Mouse (Mus musculus) embryonic facial prominence, embryonic 15.5 days (tissue): ENCODE measurements around the gene Sod1. TPM values are rescaled to one million over a fixed set of nuclear protein-coding genes. Genes with fewer than 3 reads are reported as not detected.

ENCODE experiments used
- ATAC-seq: fragments of 200-750 bp; cut with Nextera tagmentation; 2 replicates; pipeline ENCODE4 v1.8.0; 2017; ENCODE audit warnings: low read depth, moderate TSS enrichment; ENCODE audit not compliant: insufficient number of reproducible peaks, low FRiP score, low TSS enrichment
- H3K27ac ChIP-seq: fragments of 300-500 bp; sonication (generic); replicated peaks from 2 replicates; pipeline ENCODE4 v1.5.1; 2015; ENCODE audit warnings: mild to moderate bottlenecking, inconsistent platforms
- H3K27me3 ChIP-seq: fragments of 300-500 bp; sonication (generic); 2 replicates; pipeline ENCODE4 v1.6.1; 2015; ENCODE audit warnings: inconsistent platforms
- H3K36me3 ChIP-seq: fragments of 300-500 bp; sonication (generic); 2 replicates; pipeline ENCODE4 v1.6.1; 2015; ENCODE audit warnings: mild to moderate bottlenecking, inconsistent platforms
- H3K4me1 ChIP-seq: fragments of 300-500 bp; sonication (generic); 2 replicates; pipeline ENCODE4 v1.6.1; 2015; ENCODE audit warnings: inconsistent platforms
- H3K4me2 ChIP-seq: fragments of 300-500 bp; sonication (generic); replicated peaks from 2 replicates; pipeline ENCODE4 v1.6.1; 2015; ENCODE audit warnings: mild to moderate bottlenecking, inconsistent platforms
- H3K4me3 ChIP-seq: fragments of 300-500 bp; sonication (generic); replicated peaks from 2 replicates; pipeline ENCODE4 v1.5.1; 2015; ENCODE audit warnings: mild to moderate bottlenecking, inconsistent platforms
- H3K9ac ChIP-seq: fragments of 300-500 bp; sonication (generic); 2 replicates; pipeline ENCODE4 v1.6.1; 2015; ENCODE audit warnings: inconsistent platforms
- H3K9me3 ChIP-seq: fragments of 300-500 bp; sonication (generic); replicated peaks from 2 replicates; pipeline ENCODE4 v1.6.1; 2016; ENCODE audit warnings: inconsistent platforms
- WGBS: fragments of 180-500 bp; shearing (Covaris S2); methylation state at CpG from one replicate; pipeline ENCODE4 v1.1.7; 2015; 5-methylcytosine and 5-hydroxymethylcytosine counted together
- polyA plus RNA-seq: library from polyadenylated mRNA; unstranded; fragments of >200 nt; fragmentation: Nextera tagmentation; extraction: Ambion mirVana; gene quantifications from 2 replicates; pipeline ENCODE4 v1.2.1, GENCODE M21; 2015

Sod1 gene
- polyA plus RNA-seq, 1 experiment from 2014 or later: 973 TPM

GRCm38 (mm10) chr16:90191289-90191688 lies 29.3 kb upstream of the Sod1 start:
- ATAC-seq: no peak
- Histone ChIP-seq H3K36me3 (no peaks in the 10 kb centered on the region), H3K9ac (no peak overlapping the region), H3K4me2 (no peak overlapping the region), H3K4me1 (no peaks in the 10 kb centered on the region), H3K4me3 (no peak overlapping the region), H3K27me3 (no peaks in the 10 kb centered on the region), H3K9me3 (no peaks in the 10 kb centered on the region), H3K27ac (no peak overlapping the region)
- 72% methylated on average over 6 of the region's 6 CpGs for WGBS

GRCm38 (mm10) chr16:90193719-90194118 lies 26.8 kb upstream of the Sod1 start:
- no peak overlapping the region for H3K4me3 ChIP-seq
- H3K9me3 ChIP-seq: no peaks in the 10 kb centered on the region
- no peak overlapping the region for H3K9ac ChIP-seq
- H3K36me3 ChIP-seq: no peaks in the 10 kb centered on the region
- H3K4me2 ChIP-seq: no peak overlapping the region
- no peak overlapping the region for H3K27ac ChIP-seq
- ATAC-seq: no peak
- H3K27me3 ChIP-seq: no peaks in the 10 kb centered on the region
- H3K4me1 ChIP-seq: peaks cover 8% of the 10 kb centered on the region

DNA sequence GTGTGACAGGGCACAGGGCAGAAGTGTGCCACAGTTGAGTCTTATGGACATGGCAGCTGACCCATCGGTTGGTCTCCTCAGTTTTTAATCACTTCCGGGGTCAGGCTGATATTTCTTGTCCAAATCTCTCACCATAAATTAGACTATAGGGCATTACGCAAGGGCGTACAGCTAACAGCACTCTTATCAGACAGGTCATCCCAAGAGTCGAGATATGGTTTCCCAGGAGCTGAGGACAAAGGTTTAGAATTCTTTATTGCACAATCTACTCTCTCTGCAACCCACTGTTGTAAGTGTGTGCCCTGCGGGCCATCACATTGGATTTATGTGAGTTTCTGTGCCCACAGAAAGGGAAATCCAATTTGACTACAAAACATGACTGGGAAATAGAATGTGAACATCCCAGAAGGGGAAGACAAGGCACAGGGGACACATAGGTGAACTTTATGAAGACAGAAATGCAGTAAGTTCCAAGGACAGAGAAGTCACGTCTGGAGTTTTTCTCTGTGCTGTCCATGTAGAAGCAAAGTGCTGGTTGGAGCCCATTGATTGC lies 23.8 kb upstream of the Sod1 start:
- no peaks in the 10 kb centered on the region for H3K36me3 ChIP-seq
- H3K9me3 ChIP-seq: no peaks in the 10 kb centered on the region
- no peak overlapping the region for H3K9ac ChIP-seq
- no peaks in the 10 kb centered on the region for H3K27me3 ChIP-seq
- 81% methylated on average over 7 of the region's 7 CpGs for WGBS
- H3K4me3 ChIP-seq: no peak overlapping the region
- no peak overlapping the region for H3K4me2 ChIP-seq
- peaks cover 8% of the 10 kb centered on the region for H3K4me1 ChIP-seq
- no peak for ATAC-seq
- no peak overlapping the region for H3K27ac ChIP-seq

GRCm38 (mm10) chr16:90197337-90197973 lies 23.1 kb upstream of the Sod1 start:
- no peak overlapping the region; the same call in 1 of the 2 replicates for H3K9ac ChIP-seq
- H3K4me2 ChIP-seq: peak overlapping the region; percentile 54
- 3% methylated on average over 22 of the region's 22 CpGs for WGBS
- no peaks in the 10 kb centered on the region for H3K9me3 ChIP-seq
- H3K4me3 ChIP-seq: peak overlapping the region; percentile 47
- peak; percentile 91 for ATAC-seq
- peak overlapping the region; percentile 58; the same call in 1 of the 2 replicates for H3K27ac ChIP-seq
- no peaks in the 10 kb centered on the region for H3K27me3 ChIP-seq
- no peaks in the 10 kb centered on the region for H3K36me3 ChIP-seq
- peaks cover 11% of the 10 kb centered on the region for H3K4me1 ChIP-seq

DNA sequence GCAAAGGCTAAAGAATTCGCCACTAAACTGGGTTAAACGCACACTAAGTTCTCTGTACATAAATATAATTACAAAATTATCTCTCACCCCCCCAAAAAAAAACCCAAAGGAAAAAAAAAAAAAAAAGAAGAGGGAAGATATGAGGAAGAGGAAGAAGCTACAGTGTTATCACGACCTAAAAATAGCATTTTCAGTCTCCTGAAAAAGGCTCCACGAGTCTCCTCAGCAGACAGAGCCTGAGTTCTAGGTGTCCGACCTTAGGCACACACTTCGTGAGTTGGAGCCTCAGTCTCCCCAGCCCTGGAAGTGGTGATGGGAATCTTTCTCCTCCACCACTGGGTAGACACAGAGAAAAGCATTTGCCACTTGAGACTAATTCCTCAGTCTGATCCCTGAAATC lies 21.9 kb upstream of the Sod1 start:
- Histone ChIP-seq H3K9me3 (no peaks in the 10 kb centered on the region), H3K36me3 (no peaks in the 10 kb centered on the region), H3K4me2 (no peak overlapping the region), H3K27ac (no peak overlapping the region), H3K4me3 (no peak overlapping the region), H3K4me1 (peaks cover 15% of the 10 kb centered on the region), H3K9ac (no peak overlapping the region), H3K27me3 (no peaks in the 10 kb centered on the region)
- no peak for ATAC-seq
- 86% methylated on average over 6 of the region's 6 CpGs for WGBS

DNA sequence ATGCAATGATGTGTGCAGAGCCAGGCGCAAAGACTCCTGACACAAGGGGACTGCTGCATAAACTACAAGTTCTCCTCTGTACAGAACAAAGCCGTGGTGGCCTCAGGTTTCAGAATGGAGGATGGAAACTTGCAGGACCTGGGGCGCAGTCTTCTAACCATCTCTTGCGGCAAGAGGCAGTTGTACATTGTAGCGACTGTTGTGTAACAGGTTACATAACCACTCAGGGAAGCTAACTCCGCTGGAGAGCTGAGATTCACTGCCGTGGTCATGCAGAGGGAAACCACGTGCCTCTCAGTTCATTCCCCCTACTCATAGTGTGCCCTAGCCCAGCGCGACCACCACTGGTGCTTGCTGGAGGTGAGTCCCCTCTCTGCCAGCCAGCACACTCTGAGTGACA lies 21.4 kb upstream of the Sod1 start:
- Histone ChIP-seq H3K4me1 (peaks cover 15% of the 10 kb centered on the region), H3K9ac (no peak overlapping the region), H3K36me3 (no peaks in the 10 kb centered on the region), H3K4me3 (no peak overlapping the region), H3K27ac (no peak overlapping the region), H3K4me2 (no peak overlapping the region), H3K27me3 (no peaks in the 10 kb centered on the region), H3K9me3 (no peaks in the 10 kb centered on the region)
- 76% methylated on average over 10 of the region's 10 CpGs for WGBS
- ATAC-seq: no peak

DNA sequence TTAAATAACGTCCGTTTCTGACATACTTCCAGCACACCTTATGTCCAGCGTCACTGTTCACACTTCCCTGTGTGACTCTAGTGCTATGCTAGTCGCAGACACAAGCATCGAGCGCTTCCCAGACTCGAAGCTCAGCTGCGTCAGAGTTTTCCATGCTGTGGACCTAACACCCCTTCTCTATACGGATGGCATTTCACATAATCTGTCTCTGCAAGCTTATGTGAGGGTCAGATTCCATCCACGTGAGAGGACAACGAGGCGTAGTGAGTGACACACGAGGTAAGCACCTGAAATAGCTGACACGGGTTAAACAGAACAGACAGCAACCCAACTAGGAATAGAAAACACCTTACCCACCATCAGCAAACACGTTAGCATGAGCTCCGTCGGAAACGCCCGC lies 18.4 kb upstream of the Sod1 start:
- no peaks in the 10 kb centered on the region for H3K27me3 ChIP-seq
- peaks cover 15% of the 10 kb centered on the region for H3K4me1 ChIP-seq
- H3K9me3 ChIP-seq: no peaks in the 10 kb centered on the region
- no peak for ATAC-seq
- no peak overlapping the region for H3K27ac ChIP-seq
- H3K4me3 ChIP-seq: no peak overlapping the region
- H3K9ac ChIP-seq: no peak overlapping the region
- no peaks in the 10 kb centered on the region for H3K36me3 ChIP-seq
- no peak overlapping the region; the same call in 1 of the 2 replicates for H3K4me2 ChIP-seq
- 53% methylated on average over 19 of the region's 19 CpGs for WGBS

GRCm38 (mm10) chr16:90203226-90203962 lies 17.2 kb upstream of the Sod1 start:
- Histone ChIP-seq H3K27ac (no peak overlapping the region), H3K4me3 (no peak overlapping the region), H3K27me3 (no peaks in the 10 kb centered on the region), H3K4me2 (no peak overlapping the region), H3K9ac (no peak overlapping the region), H3K4me1 (peaks cover 7% of the 10 kb centered on the region), H3K9me3 (no peaks in the 10 kb centered on the region), H3K36me3 (no peaks in the 10 kb centered on the region)
- WGBS: 63% methylated on average over 6 of the region's 6 CpGs
- ATAC-seq: no peak

GRCm38 (mm10) chr16:90204868-90205267 lies 15.7 kb upstream of the Sod1 start:
- 79% methylated on average over 2 of the region's 2 CpGs for WGBS
- Histone ChIP-seq H3K36me3 (no peaks in the 10 kb centered on the region), H3K27ac (no peak overlapping the region), H3K9me3 (no peaks in the 10 kb centered on the region), H3K4me3 (no peak overlapping the region), H3K4me1 (peaks cover 7% of the 10 kb centered on the region), H3K27me3 (no peaks in the 10 kb centered on the region), H3K9ac (no peak overlapping the region), H3K4me2 (no peak overlapping the region)
- no peak for ATAC-seq

DNA sequence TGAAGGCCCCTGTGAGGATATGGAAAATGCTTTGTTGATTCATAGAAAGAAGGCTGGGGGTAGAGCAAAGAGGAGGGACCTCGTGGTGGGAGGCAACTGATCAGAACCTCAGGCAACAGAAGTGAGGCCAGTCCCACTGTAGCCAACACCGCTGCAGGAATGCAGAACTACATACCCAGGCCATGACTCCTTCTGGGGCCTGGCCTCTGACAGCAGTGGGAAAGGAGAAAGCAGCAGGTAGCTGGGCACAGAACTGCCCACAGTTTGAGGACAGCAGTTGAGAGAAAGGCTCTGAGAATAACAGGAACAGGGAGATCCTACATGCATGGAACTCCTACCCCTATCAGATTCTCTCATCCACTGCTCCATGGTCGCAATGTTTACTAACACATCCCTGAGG lies 11.6 kb upstream of the Sod1 start:
- WGBS: 70% methylated on average over 3 of the region's 3 CpGs
- no peaks in the 10 kb centered on the region for H3K9me3 ChIP-seq
- no peak overlapping the region for H3K9ac ChIP-seq
- H3K27me3 ChIP-seq: no peaks in the 10 kb centered on the region
- no peaks in the 10 kb centered on the region for H3K4me1 ChIP-seq
- H3K4me3 ChIP-seq: no peak overlapping the region
- H3K36me3 ChIP-seq: no peaks in the 10 kb centered on the region
- no peak overlapping the region for H3K27ac ChIP-seq
- ATAC-seq: no peak; the same call in 1 of the 2 replicates
- no peak overlapping the region for H3K4me2 ChIP-seq

DNA sequence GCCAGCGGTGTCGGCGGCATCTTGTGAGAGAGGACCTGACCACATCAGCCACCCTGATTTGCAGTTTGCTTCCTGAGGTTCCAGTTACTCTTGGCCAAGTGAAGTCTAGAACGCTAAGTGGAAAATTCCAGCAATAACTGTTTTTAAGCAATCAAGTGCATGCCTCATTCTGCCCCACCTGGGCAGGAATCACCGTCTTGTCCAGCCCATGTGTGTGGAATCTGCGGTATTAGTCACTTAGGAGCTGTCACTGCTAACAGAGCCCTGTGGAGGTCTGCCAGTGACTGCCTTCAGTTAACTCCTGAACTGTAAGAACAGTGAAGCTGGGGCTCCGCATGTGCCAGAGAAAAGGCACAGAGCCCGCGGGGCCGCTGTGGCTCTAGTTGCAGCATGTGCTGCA lies 9.8 kb upstream of the Sod1 start:
- no peak overlapping the region for H3K4me2 ChIP-seq
- no peaks in the 10 kb centered on the region for H3K9me3 ChIP-seq
- H3K27me3 ChIP-seq: no peaks in the 10 kb centered on the region
- H3K36me3 ChIP-seq: no peaks in the 10 kb centered on the region
- H3K27ac ChIP-seq: no peak overlapping the region
- H3K9ac ChIP-seq: no peak overlapping the region
- no peak overlapping the region for H3K4me3 ChIP-seq
- H3K4me1 ChIP-seq: no peaks in the 10 kb centered on the region
- 62% methylated on average over 10 of the region's 10 CpGs for WGBS
- ATAC-seq: no peak; the same call in 1 of the 2 replicates
